Mouse (Mus musculus): Measurements from ENCODE around the gene D630039A03Rik. TPM values are rescaled to one million over a fixed set of nuclear protein-coding genes. Genes with fewer than 3 reads are reported as not detected.

D630039A03Rik gene
- polyA plus RNA-seq, 1 experiment = not detected

GRCm38 (mm10) chr4:57930559-57931170 lies 14.6 kb upstream of the D630039A03Rik start:
- Histone ChIP-seq H3K4me1 (ENCODE audit: control insufficient read depth, insufficient read depth, low read length) (peaks cover 6% of the 10 kb centered on the region; the same call in 1 of the 2 replicates), H3K4me3 (ENCODE audit: insufficient read depth, low read length) (no peak overlapping the region), H3K27ac (ENCODE audit: insufficient read depth, low read depth, low read length) (0 out of 2 replicates have a peak overlapping the region, but pooled peaks have one; percentile 11)
- no peak for TF ChIP-seq CTCF (IDR thresholded peaks at IDR 0.05; ENCODE audit: low read depth, low read length)
- TF ChIP-seq POLR2A (IDR thresholded peaks at IDR 0.05; ENCODE audit: borderline replicate concordance, low read depth, low read length) = no peak

DNA sequence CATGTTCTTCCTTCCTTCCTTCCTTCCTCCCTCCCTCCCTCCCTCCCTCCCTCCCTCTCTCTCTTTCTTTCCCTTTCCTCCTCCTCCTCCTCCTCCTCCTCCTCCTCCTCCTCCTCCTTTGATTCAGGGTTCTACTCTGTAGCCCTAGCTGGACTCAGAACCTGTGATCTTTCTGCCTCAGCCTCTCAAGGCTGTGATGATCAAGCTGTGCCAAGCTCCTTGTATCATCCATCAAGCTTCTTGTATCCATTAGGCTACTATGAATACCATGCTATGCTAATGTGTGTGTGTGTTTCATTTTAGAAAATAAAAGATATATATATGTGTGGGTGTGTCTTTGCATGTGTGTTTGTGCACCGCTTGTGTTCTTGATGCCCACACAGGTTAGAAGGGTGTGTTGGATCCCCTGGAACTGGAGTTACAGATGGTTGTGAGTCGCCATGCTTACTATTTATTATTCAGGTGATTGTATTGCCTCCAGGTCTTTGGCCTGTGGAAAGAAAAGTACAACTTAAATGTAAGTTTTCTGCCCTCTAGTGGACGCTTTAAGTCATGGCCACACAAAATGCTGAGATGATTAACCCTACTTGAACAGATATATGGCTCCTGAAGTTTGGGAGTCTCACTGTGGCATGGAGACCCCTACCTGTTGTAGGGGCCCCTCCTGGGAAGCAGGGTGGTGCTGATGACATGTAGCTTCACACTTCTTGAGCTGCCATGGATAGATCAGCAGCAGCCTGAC lies 11.5 kb upstream of the D630039A03Rik start:
- no peak for TF ChIP-seq CTCF (IDR thresholded peaks at IDR 0.05; ENCODE audit: low read depth, low read length)
- TF ChIP-seq POLR2A (IDR thresholded peaks at IDR 0.05; ENCODE audit: borderline replicate concordance, low read depth, low read length) = no peak
- Histone ChIP-seq H3K27ac (ENCODE audit: insufficient read depth, low read depth, low read length) (no peak overlapping the region), H3K4me1 (ENCODE audit: control insufficient read depth, insufficient read depth, low read length) (peaks cover 6% of the 10 kb centered on the region; the same call in 1 of the 2 replicates), H3K4me3 (ENCODE audit: insufficient read depth, low read length) (no peak overlapping the region)

DNA sequence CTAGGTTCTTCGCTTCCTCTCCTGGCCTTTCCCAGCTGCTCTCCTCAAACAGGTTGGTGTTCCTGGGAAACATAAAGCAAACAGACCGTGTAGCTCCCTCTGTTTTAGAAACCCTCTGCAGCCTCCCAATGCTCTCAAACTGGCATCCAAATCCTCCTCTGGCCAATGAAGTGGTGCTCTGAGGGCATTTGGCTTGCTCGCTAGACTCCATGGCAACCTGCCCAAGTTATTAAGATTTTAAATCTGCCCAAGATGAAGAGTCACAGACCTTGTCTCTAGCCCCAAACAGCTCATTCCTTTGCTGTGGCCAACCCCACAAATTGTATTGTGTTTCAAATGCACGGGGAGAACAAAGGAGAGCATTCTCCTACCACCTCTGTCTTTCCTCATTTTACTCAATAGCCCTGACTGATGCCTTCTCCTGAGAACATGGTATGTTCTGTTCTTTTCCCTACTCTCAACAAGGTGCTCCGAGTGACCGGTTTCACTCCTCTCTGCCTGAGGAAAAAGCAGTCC lies 8.5 kb upstream of the D630039A03Rik start:
- Histone ChIP-seq H3K4me1 (ENCODE audit: control insufficient read depth, insufficient read depth, low read length) (no peaks in the 10 kb centered on the region), H3K27ac (ENCODE audit: insufficient read depth, low read depth, low read length) (no peak overlapping the region), H3K4me3 (ENCODE audit: insufficient read depth, low read length) (no peak overlapping the region)
- TF ChIP-seq POLR2A (IDR thresholded peaks at IDR 0.05; ENCODE audit: borderline replicate concordance, low read depth, low read length) (no peak), CTCF (IDR thresholded peaks at IDR 0.05; ENCODE audit: low read depth, low read length) (no peak)

DNA sequence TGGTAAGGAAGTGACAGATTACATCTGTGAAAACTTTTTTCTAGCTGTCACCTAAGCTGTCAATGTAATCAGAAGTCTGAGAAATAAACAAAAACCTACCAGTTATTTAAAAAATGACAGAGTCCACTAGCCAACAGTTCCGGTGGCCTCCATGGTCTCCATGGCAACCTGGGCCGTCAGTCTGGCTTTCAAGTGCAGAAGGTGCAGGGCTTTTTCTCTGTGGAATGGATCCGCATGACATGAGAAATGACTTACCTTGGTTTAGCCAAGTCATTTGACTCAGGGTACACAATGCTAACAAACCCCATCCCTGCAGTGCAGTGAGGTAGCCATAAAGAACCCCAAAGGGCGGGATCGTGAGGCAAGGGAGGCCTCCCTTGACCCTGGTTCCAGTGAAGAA lies 6.1 kb upstream of the D630039A03Rik start:
- no peaks in the 10 kb centered on the region for H3K4me1 ChIP-seq (ENCODE audit: control insufficient read depth, insufficient read depth, low read length)
- TF ChIP-seq POLR2A (IDR thresholded peaks at IDR 0.05; ENCODE audit: borderline replicate concordance, low read depth, low read length) (no peak), CTCF (IDR thresholded peaks at IDR 0.05; ENCODE audit: low read depth, low read length) (no peak)
- no peak overlapping the region for H3K27ac ChIP-seq (ENCODE audit: insufficient read depth, low read depth, low read length)

DNA sequence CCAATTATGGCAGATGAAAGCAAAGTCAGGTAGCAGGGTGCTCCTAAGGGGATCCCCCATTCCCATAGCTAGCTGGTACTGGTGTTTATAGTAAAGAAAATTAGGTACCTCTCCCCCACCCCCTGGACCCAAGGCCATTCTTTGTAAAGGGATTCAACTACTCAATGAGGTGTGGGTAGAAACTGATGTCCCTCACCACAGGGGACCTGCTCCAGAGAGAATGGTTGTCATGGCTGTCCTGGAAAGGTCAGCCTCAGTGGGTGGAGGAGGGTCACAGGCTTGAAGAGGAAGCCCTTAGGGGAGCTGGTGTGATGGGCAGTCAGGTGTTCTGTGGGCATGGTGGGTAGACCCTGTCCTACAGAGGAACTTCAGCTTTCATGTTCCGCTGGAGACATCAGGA lies 4.4 kb upstream of the D630039A03Rik start:
- Histone ChIP-seq H3K4me1 (ENCODE audit: control insufficient read depth, insufficient read depth, low read length) (no peaks in the 10 kb centered on the region), H3K4me3 (ENCODE audit: insufficient read depth, low read length) (no peak overlapping the region), H3K27ac (ENCODE audit: insufficient read depth, low read depth, low read length) (no peak overlapping the region)
- TF ChIP-seq POLR2A (IDR thresholded peaks at IDR 0.05; ENCODE audit: borderline replicate concordance, low read depth, low read length) = no peak
- TF ChIP-seq CTCF (IDR thresholded peaks at IDR 0.05; ENCODE audit: low read depth, low read length) = no peak

More for the DNA sequence above, 6.1 kb upstream of the D630039A03Rik start:
- no peak overlapping the region for H3K4me3 ChIP-seq (ENCODE audit: insufficient read depth, low read length)

DNA sequence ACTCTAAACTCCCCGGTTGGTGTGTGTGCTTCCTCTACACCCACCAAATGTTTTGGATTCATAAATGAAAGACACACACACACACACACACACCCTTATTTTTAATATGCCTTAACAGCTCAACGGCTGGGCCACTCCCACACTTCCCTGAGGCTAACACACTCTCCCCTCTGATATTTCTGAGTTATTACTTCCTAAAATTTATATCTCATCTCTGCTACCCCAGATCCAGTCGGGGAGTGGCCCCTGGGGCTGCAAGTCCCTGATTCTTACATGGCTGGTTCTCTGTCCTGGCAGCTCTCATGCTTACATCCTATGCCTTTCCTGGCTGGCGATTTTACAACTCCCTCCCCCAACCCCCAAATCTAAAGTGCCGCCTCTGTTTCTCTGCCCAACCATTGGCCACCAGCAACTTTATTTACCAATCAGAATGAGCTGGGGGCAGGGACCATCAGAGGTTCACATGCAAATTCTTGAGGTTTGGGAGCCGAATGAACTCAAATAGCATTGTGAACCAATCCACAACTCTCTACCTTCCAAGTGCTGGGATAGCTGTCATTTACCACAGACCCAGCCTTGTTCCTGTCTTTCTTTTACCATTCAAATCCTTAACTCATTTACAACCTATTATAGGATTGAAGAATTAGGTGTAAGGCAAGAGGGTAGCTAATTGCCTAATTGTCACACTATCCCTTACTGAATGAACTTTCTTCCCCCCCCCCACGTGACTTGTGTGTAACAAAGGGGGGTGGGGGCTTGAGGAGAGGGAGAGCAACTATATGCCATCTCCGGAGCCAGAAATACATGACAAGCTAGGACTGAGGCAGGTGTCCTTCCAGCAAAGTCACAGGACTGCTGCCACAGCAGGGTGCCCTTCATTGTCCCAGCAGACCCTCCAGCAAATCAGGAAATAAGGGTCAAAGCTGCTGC lies 3.7 kb upstream of the D630039A03Rik start:
- Histone ChIP-seq H3K27ac (ENCODE audit: insufficient read depth, low read depth, low read length) (no peak overlapping the region), H3K4me1 (ENCODE audit: control insufficient read depth, insufficient read depth, low read length) (no peaks in the 10 kb centered on the region), H3K4me3 (ENCODE audit: insufficient read depth, low read length) (no peak overlapping the region)
- TF ChIP-seq POLR2A (IDR thresholded peaks at IDR 0.05; ENCODE audit: borderline replicate concordance, low read depth, low read length) (no peak), CTCF (IDR thresholded peaks at IDR 0.05; ENCODE audit: low read depth, low read length) (no peak)

- Histone ChIP-seq H3K4me1 (ENCODE audit: control insufficient read depth, insufficient read depth, low read length) (no peaks in the 10 kb centered on the region), H3K27ac (ENCODE audit: insufficient read depth, low read depth, low read length) (no peak overlapping the region), H3K4me3 (ENCODE audit: insufficient read depth, low read length) (no peak overlapping the region)
- TF ChIP-seq POLR2A (IDR thresholded peaks at IDR 0.05; ENCODE audit: borderline replicate concordance, low read depth, low read length) (no peak), CTCF (IDR thresholded peaks at IDR 0.05; ENCODE audit: low read depth, low read length) (no peak)
These were observed 614 bp upstream of the D630039A03Rik start for GRCm38 (mm10) chr4:57916711-57917110.

GRCm38 (mm10) chr4:57915216-57915965 lies 706 bp downstream of the D630039A03Rik start:
- H3K4me3 ChIP-seq (ENCODE audit: insufficient read depth, low read length) = no peak overlapping the region
- H3K4me1 ChIP-seq (ENCODE audit: control insufficient read depth, insufficient read depth, low read length) = no peaks in the 10 kb centered on the region
- TF ChIP-seq POLR2A (IDR thresholded peaks at IDR 0.05; ENCODE audit: borderline replicate concordance, low read depth, low read length) (no peak), CTCF (IDR thresholded peaks at IDR 0.05; ENCODE audit: low read depth, low read length) (no peak)
- no peak overlapping the region for H3K27ac ChIP-seq (ENCODE audit: insufficient read depth, low read depth, low read length)
